Mouse (Mus musculus) brain, embryonic 18.5 days (tissue): Measurements from ENCODE around the gene Cacna1h.

Experiments used
- DNase-seq: peaks from one replicate; pipeline ENCODE4 v3.0.0-alpha.2; 2012; ENCODE audit warnings: low read depth, low spot score

Cacna1h gene

GRCm38 (mm10) chr17:25445841-25446240 lies 12.3 kb upstream of the Cacna1h start:
- no peak for DNase-seq

GRCm38 (mm10) chr17:25445074-25445473 lies 11.5 kb upstream of the Cacna1h start:
- DNase-seq: no peak

DNA sequence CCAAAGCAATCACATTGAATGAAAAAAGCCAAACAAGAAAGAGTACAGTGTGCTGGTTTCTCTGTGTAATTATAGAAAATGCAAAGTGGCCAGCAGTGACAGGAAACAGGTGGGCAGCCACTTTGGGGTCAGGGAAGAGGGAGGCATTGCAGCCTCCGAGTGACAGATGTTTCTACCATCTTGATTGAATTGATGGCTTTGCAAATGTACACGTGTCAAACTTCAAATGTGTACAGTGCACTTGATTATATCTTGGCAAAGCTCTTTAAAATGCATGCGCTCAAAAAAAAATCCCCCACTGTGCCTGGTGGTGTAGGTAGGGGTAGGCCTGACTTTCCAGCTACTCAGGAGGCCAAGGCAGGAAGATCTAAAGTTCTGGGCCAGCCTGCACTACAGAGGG lies 9.3 kb upstream of the Cacna1h start:
- no peak for DNase-seq

GRCm38 (mm10) chr17:25441417-25441816 lies 7.8 kb upstream of the Cacna1h start:
- DNase-seq: no peak

DNA sequence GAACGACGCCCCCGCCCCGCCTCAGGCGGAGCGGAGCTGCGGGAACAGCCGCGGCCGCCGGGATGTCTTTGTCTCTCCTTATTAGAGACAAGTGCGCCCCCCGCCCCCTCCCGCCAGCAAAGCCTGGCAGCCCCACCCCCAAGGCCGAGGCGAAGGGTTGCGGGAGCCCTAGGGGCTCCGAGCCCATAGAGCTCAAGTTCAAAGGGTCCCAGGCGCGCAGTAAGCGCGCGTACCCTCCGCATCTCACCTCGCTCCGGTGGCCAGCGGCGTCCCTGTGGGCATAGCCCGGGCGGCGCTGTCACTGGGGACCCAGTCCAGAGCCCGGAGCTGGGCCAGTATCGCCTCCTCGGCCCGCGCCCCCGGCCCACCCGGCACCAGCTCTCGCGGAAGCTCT lies 363 bp downstream of the Cacna1h start:
- DNase-seq: no peak

DNA sequence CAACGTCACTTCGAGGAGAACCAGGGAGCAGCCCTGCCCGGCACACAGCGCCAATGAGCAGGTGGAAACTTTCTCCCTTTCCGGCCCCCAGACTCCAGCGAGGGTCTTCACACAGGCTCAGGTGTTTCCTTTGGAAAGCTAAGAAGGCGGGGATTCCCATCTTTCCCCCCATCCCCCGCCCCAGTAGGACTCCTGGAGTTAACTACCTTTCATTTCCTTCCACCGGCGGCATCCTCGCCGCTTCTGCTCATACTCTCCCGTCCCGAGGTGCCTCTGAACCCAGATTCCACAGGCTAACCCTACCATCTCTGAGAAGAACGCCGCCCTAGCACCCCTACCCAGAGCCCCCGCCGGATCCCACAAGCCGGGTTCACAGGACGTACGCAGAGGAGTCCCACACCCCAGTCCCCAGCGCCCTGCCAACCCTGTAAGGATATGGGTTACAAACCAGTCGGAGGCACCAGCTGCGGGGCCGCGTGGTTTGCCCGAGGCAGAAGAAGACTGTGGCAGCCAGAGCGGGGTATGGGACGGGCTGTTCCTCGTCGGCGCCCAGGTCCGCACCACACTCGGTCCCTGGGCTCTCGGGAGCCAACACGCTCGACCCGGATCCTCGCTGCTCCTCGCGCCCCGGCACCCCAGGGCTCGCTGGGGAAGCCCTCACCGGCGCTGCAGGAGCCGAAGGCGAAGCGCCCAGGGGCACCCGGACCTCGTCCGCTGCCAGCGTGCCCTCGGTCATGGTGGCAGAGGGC lies 976 bp downstream of the Cacna1h start:
- DNase-seq: no peak

GRCm38 (mm10) chr17:25430534-25430933 lies 3.0 kb downstream of the Cacna1h start:
- DNase-seq: no peak

DNA sequence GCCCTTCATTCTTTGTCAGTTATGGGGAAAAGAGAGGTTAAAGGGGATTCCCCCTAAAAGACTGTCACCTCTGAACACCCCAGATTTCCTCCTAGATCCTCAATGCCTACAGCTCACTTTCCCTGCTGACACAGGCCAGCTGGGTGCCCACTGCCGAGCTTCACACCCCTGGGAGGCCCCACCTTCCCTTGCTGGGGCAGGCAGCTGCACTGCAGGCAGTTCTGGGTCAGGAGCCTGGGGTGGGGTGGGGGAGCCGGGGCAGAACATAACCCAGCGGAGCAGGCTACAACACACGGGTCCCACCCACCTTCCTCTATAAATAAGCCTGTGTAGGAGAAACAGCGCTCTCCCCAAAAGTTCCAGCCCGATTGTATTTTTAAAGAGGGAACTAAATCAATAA lies 3.7 kb downstream of the Cacna1h start:
- no peak for DNase-seq

DNA sequence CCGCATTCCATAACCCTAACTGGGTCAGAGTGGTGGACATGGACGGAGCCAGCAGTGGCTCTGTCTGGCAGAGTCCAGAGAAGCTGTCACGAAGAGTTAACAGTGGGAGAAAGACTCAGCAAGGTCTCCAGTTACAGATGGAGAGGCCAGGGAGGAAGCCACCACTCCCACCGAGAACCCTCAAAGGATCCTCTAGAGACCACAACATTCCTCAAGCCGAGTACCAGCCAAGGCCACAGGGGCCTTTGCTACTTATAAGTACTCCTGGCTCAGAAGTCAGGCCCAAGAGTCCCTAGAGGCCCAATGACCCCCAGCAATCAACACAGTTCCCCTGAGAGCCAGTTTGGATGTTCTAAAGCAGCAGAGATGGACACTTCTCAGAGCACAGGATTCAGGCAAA lies 4.3 kb downstream of the Cacna1h start:
- DNase-seq: no peak

GRCm38 (mm10) chr17:25427441-25427840 lies 6.1 kb downstream of the Cacna1h start:
- DNase-seq: no peak

GRCm38 (mm10) chr17:25425996-25426395 lies 7.6 kb downstream of the Cacna1h start:
- no peak for DNase-seq

DNA sequence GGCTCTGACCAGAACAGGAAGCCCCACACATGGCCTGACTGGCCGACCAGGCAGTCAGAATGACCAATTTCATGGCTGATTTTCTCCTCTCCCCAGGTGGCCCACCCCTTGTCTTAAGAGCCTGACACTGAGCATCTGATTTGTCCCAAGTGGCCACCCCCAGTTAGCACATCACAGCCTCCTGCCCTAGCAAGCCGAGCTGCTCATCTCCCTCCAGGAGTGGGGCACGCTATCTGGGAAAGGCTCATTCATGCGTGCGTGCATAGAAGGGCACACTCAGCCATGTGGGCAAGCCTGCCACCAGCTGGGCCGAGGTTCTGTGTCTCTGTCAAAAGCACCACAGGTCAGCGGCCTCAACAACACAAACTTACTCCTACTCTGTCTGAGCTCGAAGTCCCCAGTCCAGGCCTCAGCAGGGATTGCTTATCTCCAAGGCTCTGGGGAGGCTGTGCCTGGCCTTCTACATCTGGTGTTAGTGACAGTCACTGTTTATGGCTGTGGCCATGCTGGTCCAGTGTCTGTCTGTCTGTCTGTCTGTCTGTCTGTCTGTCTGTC lies 9.0 kb downstream of the Cacna1h start:
- DNase-seq: no peak

DNA sequence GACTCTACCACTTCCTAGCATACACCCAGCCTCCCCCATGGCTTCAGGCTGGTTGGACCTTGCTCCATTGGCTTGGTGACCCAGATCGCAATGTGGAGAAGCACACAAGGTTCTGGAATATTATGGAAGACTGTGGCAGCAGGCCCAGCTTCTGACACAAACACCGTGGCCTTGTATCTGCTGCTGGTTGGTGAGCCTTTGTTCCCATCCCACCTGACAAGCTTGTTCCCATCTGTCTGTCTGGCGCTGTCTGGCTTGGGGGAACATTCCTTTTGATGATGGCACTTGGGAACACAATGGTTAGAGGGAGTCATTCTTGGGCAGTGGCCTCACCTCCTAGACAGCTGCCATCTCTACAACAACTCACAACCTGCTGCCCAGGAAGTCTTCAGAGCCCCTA lies 12.6 kb downstream of the Cacna1h start:
- no peak for DNase-seq

DNA sequence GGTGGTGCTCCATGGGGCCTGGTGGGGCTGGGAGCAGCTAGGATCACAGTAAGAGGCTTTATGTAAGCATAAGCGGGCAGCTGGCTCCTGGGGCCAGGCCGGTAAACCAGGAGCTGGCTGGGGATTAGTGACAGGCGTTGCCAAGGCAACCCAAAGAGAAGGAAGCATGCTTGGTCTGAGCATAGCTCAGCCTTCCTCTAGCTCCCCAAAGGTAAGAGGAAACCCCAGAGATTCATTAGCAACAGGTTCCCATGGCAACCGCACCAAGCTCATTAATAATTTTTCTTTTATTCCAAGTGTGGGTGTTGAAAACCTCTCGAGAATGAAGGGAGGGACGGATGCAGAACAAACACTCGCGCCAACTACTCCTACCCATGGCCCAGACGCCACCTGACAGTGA lies 14.7 kb downstream of the Cacna1h start:
- no peak for DNase-seq

- DNase-seq: no peak
Observed at GRCm38 (mm10) chr17:25417990-25418389, 15.6 kb downstream of the Cacna1h start.

DNA sequence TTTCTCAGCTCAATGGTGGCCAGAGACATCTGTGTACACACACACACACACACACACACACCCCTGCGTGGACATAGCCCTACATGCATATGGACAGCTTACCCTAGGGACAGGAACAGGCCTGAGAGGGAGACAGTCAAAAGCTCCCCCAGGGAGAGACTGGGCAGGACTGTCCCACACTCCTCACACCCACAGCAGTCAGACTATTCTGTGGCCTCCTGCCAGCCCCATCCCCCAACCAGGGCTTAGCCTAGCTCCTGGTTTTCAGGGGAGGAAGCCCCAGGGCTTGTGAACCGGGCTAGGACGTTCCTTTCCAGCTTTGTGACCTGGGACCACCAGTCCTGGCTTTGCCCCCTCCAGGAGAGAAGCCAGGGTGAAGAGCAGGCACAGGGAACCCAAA lies 17.4 kb downstream of the Cacna1h start:
- no peak for DNase-seq

GRCm38 (mm10) chr17:25415421-25415913 lies 18.1 kb downstream of the Cacna1h start:
- no peak for DNase-seq

GRCm38 (mm10) chr17:25414917-25415316 lies 18.7 kb downstream of the Cacna1h start:
- no peak for DNase-seq

- DNase-seq: no peak
Observed at GRCm38 (mm10) chr17:25414209-25414608, 19.4 kb downstream of the Cacna1h start.

DNA sequence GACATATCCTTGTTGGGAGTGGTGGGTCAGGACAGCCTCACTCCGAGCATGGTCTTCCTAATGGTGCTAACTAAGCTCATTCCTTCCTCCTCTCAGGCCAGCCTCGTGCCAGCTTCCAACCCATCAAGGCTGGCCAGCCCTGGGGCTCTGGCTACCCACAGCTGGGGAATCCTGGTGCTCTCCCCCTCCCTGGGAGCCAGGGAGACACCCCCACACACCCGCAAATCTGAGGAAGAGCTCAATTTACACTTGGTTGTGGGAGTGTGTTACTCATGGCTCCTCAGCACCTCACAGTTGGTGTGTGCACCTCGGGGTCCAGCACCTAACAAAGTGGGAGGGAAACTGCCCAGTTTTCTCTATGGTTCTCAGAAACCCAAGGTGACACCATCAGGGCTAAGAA lies 22.3 kb downstream of the Cacna1h start:
- no peak for DNase-seq

DNA sequence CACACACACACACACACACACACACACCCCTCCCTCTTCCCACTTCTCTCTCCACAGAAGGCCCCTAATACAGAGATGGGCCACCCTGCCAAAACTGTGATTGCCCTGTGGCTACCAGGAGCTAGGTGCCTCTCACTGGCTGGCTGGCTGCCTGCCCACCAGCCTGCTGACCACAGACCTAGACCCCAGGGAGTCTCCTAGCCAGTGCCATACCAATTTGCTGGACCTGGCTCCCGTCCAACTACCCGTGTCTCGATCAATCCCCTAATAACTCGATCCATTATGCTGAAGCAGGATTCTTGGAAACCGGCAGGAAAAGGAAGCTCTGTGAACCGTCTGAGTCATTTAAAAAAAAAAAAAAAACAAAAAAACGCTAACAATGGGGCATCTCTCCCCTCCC lies 22.8 kb downstream of the Cacna1h start:
- no peak for DNase-seq

DNA sequence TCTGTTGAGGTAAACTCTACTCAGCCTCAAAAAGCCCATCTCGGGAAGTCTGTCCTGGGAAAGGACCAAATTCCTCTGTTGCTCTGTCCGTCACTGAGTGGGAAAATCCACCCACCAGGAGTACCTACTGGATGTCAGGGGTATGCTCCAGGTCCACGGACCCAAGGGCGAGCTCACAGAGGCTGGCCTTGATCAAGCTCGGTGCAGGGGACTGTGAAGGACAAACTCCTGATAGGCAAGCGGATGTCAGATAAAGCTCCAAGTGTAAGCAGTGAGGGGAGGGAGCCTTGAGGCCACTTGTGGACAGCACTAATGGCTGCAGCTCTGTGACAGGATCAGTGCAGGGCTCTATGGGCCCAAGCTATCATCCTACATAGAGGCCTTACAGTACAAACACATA lies 23.4 kb downstream of the Cacna1h start:
- DNase-seq: no peak

DNA sequence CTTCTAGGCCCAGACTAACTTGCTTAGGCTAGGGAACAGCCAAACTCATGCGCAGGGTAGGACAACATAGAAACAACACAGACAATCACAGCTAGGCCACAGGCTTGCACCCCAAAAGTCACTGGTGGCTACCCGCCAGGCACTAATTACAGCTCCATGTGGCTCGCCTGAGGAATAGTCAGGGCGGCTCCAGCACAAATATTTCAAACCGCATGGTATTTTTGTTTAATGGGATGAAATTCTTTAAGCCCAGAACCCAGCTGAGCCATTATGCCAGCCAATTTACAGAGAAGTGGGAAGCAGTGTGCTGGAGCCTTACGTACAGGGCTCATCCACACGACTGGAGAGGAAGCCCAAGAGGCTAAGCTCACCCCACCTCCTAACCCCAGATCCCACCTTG lies 24.0 kb downstream of the Cacna1h start:
- no peak for DNase-seq
